Mouse (Mus musculus) lung, embryonic 15.5 days (tissue): ENCODE measurements around the gene Mkrn3. TPM values are rescaled to one million over a fixed set of nuclear protein-coding genes. Genes with fewer than 3 reads are reported as not detected.

ENCODE experiments used
- ATAC-seq: fragments of 200-750 bp; cut with Nextera tagmentation; 2 replicates; pipeline ENCODE4 v1.8.0; 2017; ENCODE audit warnings: moderate number of reproducible peaks, borderline replicate concordance; ENCODE audit not compliant: low FRiP score, low TSS enrichment; ENCODE audit errors: extremely low read depth
- H3K27ac ChIP-seq: fragments of 300-500 bp; sonication (generic); 2 replicates; pipeline ENCODE4 v1.5.1; 2015; ENCODE audit warnings: moderate library complexity, mild to moderate bottlenecking, inconsistent platforms
- H3K27me3 ChIP-seq: fragments of 300-500 bp; sonication (generic); 2 replicates; pipeline ENCODE4 v1.6.1; 2015; ENCODE audit warnings: inconsistent platforms
- H3K36me3 ChIP-seq: fragments of 300-500 bp; sonication (generic); 2 replicates; pipeline ENCODE4 v1.6.1; 2015; ENCODE audit warnings: inconsistent platforms
- H3K4me1 ChIP-seq: fragments of 300-500 bp; sonication (generic); 2 replicates; pipeline ENCODE4 v1.6.1; 2015; ENCODE audit warnings: inconsistent platforms
- H3K4me2 ChIP-seq: fragments of 300-500 bp; sonication (generic); 2 replicates; pipeline ENCODE4 v1.6.1; 2015; ENCODE audit warnings: inconsistent platforms, mild to moderate bottlenecking, moderate library complexity
- H3K4me3 ChIP-seq: fragments of 300-500 bp; sonication (generic); 2 replicates; pipeline ENCODE4 v1.5.1; 2015; ENCODE audit warnings: mild to moderate bottlenecking, inconsistent platforms
- H3K9ac ChIP-seq: fragments of 300-500 bp; sonication (generic); 2 replicates; pipeline ENCODE4 v1.6.1; 2015; ENCODE audit warnings: inconsistent platforms
- H3K9me3 ChIP-seq: fragments of 300-500 bp; sonication (generic); 2 replicates; pipeline ENCODE4 v1.6.1; 2016; ENCODE audit warnings: inconsistent platforms
- WGBS: fragments of 180-500 bp; shearing (Covaris S2); methylation state at CpG from one replicate; pipeline ENCODE4 v1.1.7; 2015; 5-methylcytosine and 5-hydroxymethylcytosine counted together
- polyA plus RNA-seq: library from polyadenylated mRNA; unstranded; fragments of >200 nt; fragmentation: Nextera tagmentation; extraction: Ambion mirVana; gene quantifications from 2 replicates; pipeline ENCODE4 v1.2.1, GENCODE M21; 2015

Mkrn3 gene
- polyA plus RNA-seq, 1 experiment from 2014 or later: 5.1 TPM

DNA sequence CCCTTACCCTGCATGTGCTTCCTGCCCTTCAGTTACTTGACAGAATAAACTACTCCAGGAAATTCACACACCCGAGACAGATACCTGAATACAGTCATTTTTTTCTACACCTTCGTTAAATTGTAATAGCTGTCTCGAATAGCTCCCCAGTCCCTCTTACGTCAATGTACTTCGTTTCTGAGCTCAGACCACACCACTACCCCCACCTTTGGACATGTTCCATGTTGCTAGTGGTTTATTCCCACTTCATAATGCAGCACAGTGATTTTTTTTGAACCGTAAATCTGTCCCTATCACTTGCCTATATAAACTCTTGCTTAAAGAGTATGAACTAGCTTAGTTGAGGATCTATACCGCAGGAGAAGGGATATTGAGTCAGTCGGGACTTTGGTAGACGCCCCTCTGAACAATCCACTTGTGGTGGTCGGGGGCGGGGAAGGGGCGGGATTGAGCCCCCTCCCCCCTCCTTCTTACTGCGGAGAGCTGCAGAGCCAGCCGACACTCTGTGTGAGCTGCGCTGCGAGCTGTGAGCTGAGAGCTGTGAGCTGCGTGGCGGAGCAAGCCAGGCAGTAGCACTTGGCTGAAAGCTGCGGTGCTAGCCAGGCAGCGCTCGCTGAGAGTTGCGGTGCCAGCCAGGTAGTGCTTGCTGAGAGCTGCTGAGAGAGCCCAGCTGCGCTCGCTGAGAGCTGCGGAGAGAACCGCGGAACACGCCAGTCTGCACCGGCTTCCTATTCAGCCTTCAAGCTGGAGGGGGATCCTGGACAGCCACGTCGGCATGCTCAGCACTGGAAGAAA lies 43.2 kb downstream of the Mkrn3 start, which contains the start of gene Magel2:
Gene Magel2 (plus strand): TSS at position 501 of the 795 bp plus-strand sequence.
- H3K4me1 ChIP-seq: no peaks in the 10 kb centered on the region
- H3K27me3 ChIP-seq: no peaks in the 10 kb centered on the region
- no peaks in the 10 kb centered on the region for H3K36me3 ChIP-seq
- ATAC-seq: peak; percentile 81; the same call in 1 of the 2 replicates
- WGBS: 19% methylated on average over 31 of the region's 31 CpGs
- no peak within 1 kb of the TSS for H3K27ac ChIP-seq
- H3K9me3 ChIP-seq: no peaks in the 10 kb centered on the region
- peak within 1 kb of the TSS; percentile 31 for H3K9ac ChIP-seq
- peak within 1 kb of the TSS; percentile 44 for H3K4me3 ChIP-seq
- H3K4me2 ChIP-seq: peak within 1 kb of the TSS; percentile 75

DNA sequence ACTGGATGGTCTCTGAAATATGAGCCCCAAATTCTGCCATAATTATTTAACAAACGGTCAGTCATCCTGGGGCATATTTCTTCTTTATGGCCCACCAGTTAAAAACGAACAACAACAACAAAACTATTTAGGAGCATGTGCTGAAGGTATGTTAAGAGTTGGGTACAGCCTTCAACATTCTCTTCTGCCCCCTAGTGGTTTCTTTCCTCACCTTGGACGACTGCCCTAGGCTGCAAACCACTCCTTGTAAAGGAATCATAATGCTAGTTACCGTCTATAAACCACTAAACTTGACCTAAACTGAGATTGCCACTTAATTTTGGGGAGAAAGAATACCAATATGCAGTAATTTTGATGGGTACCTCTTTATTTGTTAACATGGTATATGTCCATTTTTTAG lies 44.3 kb downstream of the Mkrn3 start:
- no peak overlapping the region for H3K4me2 ChIP-seq
- H3K9ac ChIP-seq: no peak overlapping the region
- no peak for ATAC-seq
- H3K4me1 ChIP-seq: no peaks in the 10 kb centered on the region
- no peak overlapping the region for H3K27ac ChIP-seq
- H3K9me3 ChIP-seq: no peaks in the 10 kb centered on the region
- WGBS: 26% methylated on average over 4 of the region's 4 CpGs
- H3K4me3 ChIP-seq: no peak overlapping the region
- H3K27me3 ChIP-seq: no peaks in the 10 kb centered on the region
- no peaks in the 10 kb centered on the region for H3K36me3 ChIP-seq

Other genes starting within 250 kb of the Mkrn3 start
- gene Ndn, start 73.6 kb downstream of the Mkrn3 start, polyA plus RNA-seq: 74.2 and 76.6 TPM in 2 replicates
- gene Magel2, start 43.1 kb downstream of the Mkrn3 start, polyA plus RNA-seq: 0.89 and 1.4 TPM in 2 replicates
- gene Peg12, start 44.4 kb upstream of the Mkrn3 start, polyA plus RNA-seq: 31.0 and 33.7 TPM in 2 replicates